Mouse (Mus musculus) liver, embryonic 15.5 days (tissue): ENCODE data around the gene Prdm15. TPM values are rescaled to one million over a fixed set of nuclear protein-coding genes. Genes with fewer than 3 reads are reported as not detected.

Experiments used
- microRNA-seq: library from miRNA; unstranded; fragments of <30 nt; microRNA quantifications from one replicate; pipeline ENCODE4, GENCODE M21; 2016
- polyA plus RNA-seq: library from polyadenylated mRNA; unstranded; fragments of >200 nt; fragmentation: Nextera tagmentation; extraction: Ambion mirVana; gene quantifications from 2 replicates; pipeline ENCODE4 v1.2.1, GENCODE M21; 2015

The Prdm15 gene
- polyA plus RNA-seq, 1 experiment from 2014 or later = 2.7 TPM

Small RNAs within 50 kb of the gene (microRNA-seq; reads per million reads assigned to microRNA genes)
- gene Mir6964 = not detected

Other genes with a start within 250 kb of the Prdm15 start
- 4.5 and 4.7 TPM in 2 replicates for gene Tmprss2, start 240.7 kb downstream of the Prdm15 start, polyA plus RNA-seq
- gene Ripk4, start 88.1 kb downstream of the Prdm15 start, polyA plus RNA-seq = 3.2 and 3.4 TPM in 2 replicates
- 5.5 and 6.0 TPM in 2 replicates for gene C2cd2, start 110.7 kb upstream of the Prdm15 start, polyA plus RNA-seq
- 3.3 and 3.8 TPM in 2 replicates for gene Zbtb21, start 110.8 kb upstream of the Prdm15 start, polyA plus RNA-seq
- gene B230307C23Rik, start 145.5 kb upstream of the Prdm15 start, polyA plus RNA-seq = 9.8 and 11.0 TPM in 2 replicates
- gene A630089N07Rik, start 230.6 kb upstream of the Prdm15 start, polyA plus RNA-seq = 7.3 and 7.9 TPM in 2 replicates